Mouse (Mus musculus) kidney, embryonic 16.5 days (tissue): ENCODE results near the gene Sf3b2. TPM values are rescaled to one million over a fixed set of nuclear protein-coding genes. Genes with fewer than 3 reads are reported as not detected.

ENCODE experiments used
- ATAC-seq: fragments of 200-750 bp; cut with Nextera tagmentation; 2 replicates; pipeline ENCODE4 v1.8.0; 2017; ENCODE audit warnings: moderate TSS enrichment; ENCODE audit not compliant: low FRiP score, low TSS enrichment
- H3K27ac ChIP-seq: fragments of 300-500 bp; sonication (generic); 2 replicates; pipeline ENCODE4 v1.5.1; 2014; ENCODE audit warnings: low read length
- H3K27me3 ChIP-seq: fragments of 300-500 bp; sonication (generic); 2 replicates; pipeline ENCODE4 v1.6.1; 2014; ENCODE audit warnings: low read length, control low read depth, mixed read lengths; ENCODE audit not compliant: insufficient read depth
- H3K36me3 ChIP-seq: fragments of 300-500 bp; sonication (generic); 2 replicates; pipeline ENCODE4 v1.6.1; 2014; ENCODE audit warnings: low read length, control low read depth, mixed read lengths; ENCODE audit not compliant: insufficient read depth
- H3K4me1 ChIP-seq: fragments of 300-500 bp; sonication (generic); 2 replicates; pipeline ENCODE4 v1.6.1; 2014; ENCODE audit warnings: low read length, control low read depth, mixed read lengths; ENCODE audit not compliant: insufficient read depth
- H3K4me2 ChIP-seq: fragments of 300-500 bp; sonication (generic); replicated peaks from 2 replicates; pipeline ENCODE4 v1.6.1; 2014; ENCODE audit warnings: low read depth, low read length
- H3K4me3 ChIP-seq: fragments of 300-500 bp; sonication (generic); 2 replicates; pipeline ENCODE4 v1.5.1; 2014; ENCODE audit warnings: mild to moderate bottlenecking, low read length
- H3K9ac ChIP-seq: fragments of 300-500 bp; sonication (generic); replicated peaks from 2 replicates; pipeline ENCODE4 v1.6.1; 2014; ENCODE audit warnings: low read length
- H3K9me3 ChIP-seq: fragments of 300-500 bp; sonication (generic); 2 replicates; pipeline ENCODE4 v1.6.1; 2016; ENCODE audit warnings: low read length, control low read depth
- WGBS: fragments of 180-500 bp; shearing (Covaris S2); extraction: QIAGEN DNeasy Blood & Tissue Kit; methylation state at CpG from one replicate; pipeline ENCODE4 v1.1.7; 2014; 5-methylcytosine and 5-hydroxymethylcytosine counted together
- polyA plus RNA-seq: library from polyadenylated mRNA; unstranded; fragments of >200 nt; fragmentation: Nextera tagmentation; extraction: Ambion mirVana; gene quantifications from 2 replicates; pipeline ENCODE4 v1.2.1, GENCODE M21; 2015

Gene Sf3b2
- polyA plus RNA-seq, 1 experiment from 2014 or later: 344 TPM

- 89% methylated on average over 2 of the region's 2 CpGs for WGBS
- no peaks in the 10 kb centered on the region for H3K9me3 ChIP-seq
- no peak overlapping the region for H3K27ac ChIP-seq
- peaks cover 15% of the 10 kb centered on the region for H3K4me1 ChIP-seq
- no peak overlapping the region for H3K4me3 ChIP-seq
- no peak for ATAC-seq
- peaks cover 59% of the 10 kb centered on the region for H3K36me3 ChIP-seq
- H3K9ac ChIP-seq: no peak overlapping the region
- no peaks in the 10 kb centered on the region for H3K27me3 ChIP-seq
- H3K4me2 ChIP-seq: no peak overlapping the region
Observed at GRCm38 (mm10) chr19:5276531-5276930, 18.7 kb downstream of the Sf3b2 start.

- H3K4me1 ChIP-seq: peaks cover 22% of the 10 kb centered on the region
- WGBS: 90% methylated on average over 5 of the region's 5 CpGs
- H3K4me3 ChIP-seq: no peak overlapping the region
- H3K9me3 ChIP-seq: no peaks in the 10 kb centered on the region
- ATAC-seq: no peak
- no peak overlapping the region for H3K27ac ChIP-seq
- no peak overlapping the region for H3K4me2 ChIP-seq
- peaks cover 53% of the 10 kb centered on the region for H3K36me3 ChIP-seq
- H3K27me3 ChIP-seq: no peaks in the 10 kb centered on the region
- no peak overlapping the region for H3K9ac ChIP-seq
Observed at GRCm38 (mm10) chr19:5275736-5276135, 19.5 kb downstream of the Sf3b2 start.

GRCm38 (mm10) chr19:5274641-5275040 lies 20.6 kb downstream of the Sf3b2 start:
- Histone ChIP-seq H3K9ac (no peak overlapping the region), H3K4me3 (no peak overlapping the region), H3K36me3 (peaks cover 52% of the 10 kb centered on the region), H3K9me3 (no peaks in the 10 kb centered on the region), H3K4me2 (no peak overlapping the region), H3K27ac (peak overlapping the region; percentile 94; the same call in 1 of the 2 replicates), H3K4me1 (peaks cover 28% of the 10 kb centered on the region), H3K27me3 (no peaks in the 10 kb centered on the region)
- ATAC-seq: no peak
- whole genome bisulfite sequencing: 91% methylated on average over 12 of the region's 13 CpGs

- H3K9me3 ChIP-seq: no peaks in the 10 kb centered on the region
- peak overlapping the region; percentile 82; the same call in 1 of the 2 replicates for H3K9ac ChIP-seq
- no peak overlapping the region for H3K4me3 ChIP-seq
- H3K36me3 ChIP-seq: peaks cover 45% of the 10 kb centered on the region
- H3K27ac ChIP-seq: peak overlapping the region; percentile 94
- 63% methylated on average over 4 of the region's 4 CpGs for WGBS
- no peaks in the 10 kb centered on the region for H3K27me3 ChIP-seq
- ATAC-seq: no peak
- H3K4me2 ChIP-seq: peak overlapping the region; percentile 88; the same call in 1 of the 2 replicates
- H3K4me1 ChIP-seq: peaks cover 28% of the 10 kb centered on the region
Observed at GRCm38 (mm10) chr19:5273916-5274315, 21.3 kb downstream of the Sf3b2 start.

GRCm38 (mm10) chr19:5272801-5273733 lies 22.2 kb downstream of the Sf3b2 start, which contains the start of gene Pacs1:
Gene Pacs1, minus strand, starts transcription at chr19:5273119.
- WGBS: under 1% methylated on average over 78 of the region's 97 CpGs
- Histone ChIP-seq H3K9ac (peak within 1 kb of the TSS; percentile 82), H3K4me1 (peaks cover 28% of the 10 kb centered on the region), H3K9me3 (no peaks in the 10 kb centered on the region), H3K27ac (peak within 1 kb of the TSS; percentile 94), H3K4me2 (peak within 1 kb of the TSS; percentile 88), H3K4me3 (peak within 1 kb of the TSS; percentile 85), H3K36me3 (peaks cover 37% of the 10 kb centered on the region), H3K27me3 (no peaks in the 10 kb centered on the region)
- ATAC-seq: peak; percentile 94

GRCm38 (mm10) chr19:5272326-5272795 lies 22.9 kb downstream of the Sf3b2 start:
- WGBS: under 1% methylated on average over 29 of the region's 30 CpGs
- H3K4me1 ChIP-seq: peaks cover 28% of the 10 kb centered on the region
- peak; percentile 77 for ATAC-seq

GRCm38 (mm10) chr19:5271430-5271829 lies 23.8 kb downstream of the Sf3b2 start:
- Histone ChIP-seq H3K9me3 (no peaks in the 10 kb centered on the region), H3K27me3 (no peaks in the 10 kb centered on the region), H3K4me3 (peak overlapping the region; percentile 85), H3K4me1 (peaks cover 28% of the 10 kb centered on the region), H3K9ac (no peak overlapping the region), H3K4me2 (peak overlapping the region; percentile 88), H3K36me3 (peaks cover 23% of the 10 kb centered on the region), H3K27ac (no peak overlapping the region)
- no peak for ATAC-seq
- WGBS: 57% methylated on average over 1 of the region's 1 CpGs

More at GRCm38 (mm10) chr19:5272326-5272795, 22.9 kb downstream of the Sf3b2 start:
- Histone ChIP-seq H3K36me3 (peaks cover 30% of the 10 kb centered on the region), H3K9me3 (no peaks in the 10 kb centered on the region), H3K27ac (peak overlapping the region; percentile 94), H3K4me2 (peak overlapping the region; percentile 88), H3K4me3 (peak overlapping the region; percentile 85), H3K9ac (peak overlapping the region; percentile 82), H3K27me3 (no peaks in the 10 kb centered on the region)

GRCm38 (mm10) chr19:5269392-5269791 lies 25.9 kb downstream of the Sf3b2 start:
- Histone ChIP-seq H3K27ac (no peak overlapping the region), H3K36me3 (peaks cover 7% of the 10 kb centered on the region; the same call in 1 of the 2 replicates), H3K4me3 (no peak overlapping the region), H3K4me1 (peaks cover 28% of the 10 kb centered on the region), H3K4me2 (no peak overlapping the region), H3K9ac (no peak overlapping the region), H3K27me3 (no peaks in the 10 kb centered on the region), H3K9me3 (no peaks in the 10 kb centered on the region)
- no peak for ATAC-seq
- 79% methylated on average over 5 of the region's 5 CpGs for WGBS

- H3K27ac ChIP-seq: no peak overlapping the region
- no peak for ATAC-seq
- H3K27me3 ChIP-seq: no peaks in the 10 kb centered on the region
- H3K4me1 ChIP-seq: peaks cover 26% of the 10 kb centered on the region
- 87% methylated on average over 3 of the region's 3 CpGs for WGBS
- no peaks in the 10 kb centered on the region for H3K9me3 ChIP-seq
- H3K4me2 ChIP-seq: no peak overlapping the region
- no peak overlapping the region for H3K4me3 ChIP-seq
- no peak overlapping the region for H3K9ac ChIP-seq
- peaks cover 2% of the 10 kb centered on the region; the same call in 1 of the 2 replicates for H3K36me3 ChIP-seq
Observed at GRCm38 (mm10) chr19:5268875-5269274, 26.4 kb downstream of the Sf3b2 start.

GRCm38 (mm10) chr19:5268017-5268416 lies 27.2 kb downstream of the Sf3b2 start:
- no peaks in the 10 kb centered on the region for H3K36me3 ChIP-seq
- peaks cover 20% of the 10 kb centered on the region for H3K4me1 ChIP-seq
- no peak for ATAC-seq
- no peak overlapping the region for H3K4me2 ChIP-seq
- no peaks in the 10 kb centered on the region for H3K27me3 ChIP-seq
- H3K27ac ChIP-seq: no peak overlapping the region
- H3K4me3 ChIP-seq: no peak overlapping the region
- H3K9me3 ChIP-seq: no peaks in the 10 kb centered on the region
- H3K9ac ChIP-seq: no peak overlapping the region
